Mouse (Mus musculus): ENCODE measurements around the gene Trnt1. TPM values are rescaled to one million over a fixed set of nuclear protein-coding genes. Genes with fewer than 3 reads are reported as not detected.
A peak's percentile ranks its signal among the peaks of the same experiment; 100 is the strongest.

The Trnt1 gene
- polyA plus RNA-seq (2015; fragmentation: Nextera tagmentation; extraction: Ambion mirVana), result 64.4 and 64.5 TPM in 2 replicates

DNA sequence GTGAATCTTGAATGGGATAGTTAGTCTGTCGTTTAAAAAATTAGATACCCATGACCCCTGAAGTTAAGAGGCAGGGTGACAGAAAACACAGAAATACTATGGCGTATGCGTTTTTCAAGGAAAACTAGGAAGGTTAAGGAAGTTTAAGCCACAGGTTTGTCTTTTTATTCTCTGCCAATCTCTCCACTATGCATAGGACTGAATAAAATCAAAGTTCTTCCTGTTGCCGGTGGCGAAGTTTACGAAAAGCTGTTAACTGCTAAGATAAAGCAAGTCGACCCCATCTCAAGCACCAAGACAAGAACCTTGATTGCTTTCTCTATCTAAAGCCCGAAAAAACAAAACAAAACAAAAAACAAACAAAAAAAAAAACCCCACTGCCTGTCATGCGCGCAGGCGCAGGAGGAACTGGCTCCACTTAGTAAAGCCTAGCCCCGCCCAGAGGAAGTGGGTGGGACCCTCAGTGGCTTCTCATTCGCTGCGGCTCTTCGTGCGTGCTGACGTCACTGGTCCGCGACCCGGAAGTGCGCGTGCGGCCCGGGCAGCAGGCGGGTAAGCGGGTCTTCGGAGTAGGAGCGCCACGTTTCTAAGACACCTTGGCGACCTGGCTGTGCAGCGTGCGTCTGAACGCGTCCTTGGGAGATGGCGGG, at the start of gene Trnt1:
Gene Trnt1, plus strand, starts transcription at position 481 of the 650 bp plus-strand sequence.
- 8% methylated on average over 35 of the region's 35 CpGs for WGBS
- H3K27ac ChIP-seq, result 0 out of 2 replicates have a peak within 1 kb of the TSS, but pooled peaks have one; percentile 39
- no peaks in the 10 kb centered on the region; the same call in 1 of the 2 replicates for H3K27me3 ChIP-seq
- peak; percentile 99 for ATAC-seq (ENCODE audit: insufficient number of reproducible peaks, insufficient read depth, low FRiP score, low TSS enrichment, low read depth)
- no peaks in the 10 kb centered on the region for H3K9me3 ChIP-seq
- peak within 1 kb of the TSS; percentile 89 for H3K4me3 ChIP-seq
- H3K9ac ChIP-seq, result peak within 1 kb of the TSS; percentile 84
- H3K36me3 ChIP-seq, result peaks cover 19% of the 10 kb centered on the region
- peak within 1 kb of the TSS; percentile 97 for H3K4me2 ChIP-seq
- peaks cover 11% of the 10 kb centered on the region for H3K4me1 ChIP-seq

DNA sequence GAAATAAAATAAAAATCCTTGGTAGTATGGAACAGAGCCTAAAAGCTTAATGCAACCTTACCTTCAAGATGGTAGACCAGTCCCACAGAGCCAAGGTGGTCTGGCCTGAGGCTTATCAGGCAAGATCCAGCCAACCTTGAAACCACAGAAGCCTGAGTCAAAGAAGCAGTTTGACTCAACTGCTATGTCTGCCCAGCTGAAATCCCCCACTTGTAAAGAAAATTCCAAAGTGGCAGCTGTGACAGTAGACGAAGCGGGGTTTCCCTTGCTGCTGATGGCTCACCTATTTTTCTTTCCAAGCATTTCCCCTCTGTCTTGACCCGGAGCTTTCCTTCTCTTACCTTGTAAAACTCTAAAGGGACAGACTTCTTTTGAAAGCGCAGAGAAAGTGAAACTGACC, 43.3 kb upstream of the Trnt1 start:
- H3K4me3 ChIP-seq, result no peak overlapping the region
- H3K27me3 ChIP-seq, result no peaks in the 10 kb centered on the region
- no peaks in the 10 kb centered on the region for H3K4me1 ChIP-seq
- H3K4me2 ChIP-seq, result no peak overlapping the region
- WGBS, result 90% methylated on average over 4 of the region's 4 CpGs
- H3K36me3 ChIP-seq, result no peaks in the 10 kb centered on the region
- no peak overlapping the region for H3K27ac ChIP-seq
- H3K9me3 ChIP-seq, result no peaks in the 10 kb centered on the region
- no peak overlapping the region for H3K9ac ChIP-seq
- ATAC-seq (ENCODE audit: insufficient number of reproducible peaks, insufficient read depth, low FRiP score, low TSS enrichment, low read depth), result no peak

- ATAC-seq (ENCODE audit: insufficient number of reproducible peaks, insufficient read depth, low FRiP score, low TSS enrichment, low read depth), result no peak
- H3K4me3 ChIP-seq, result no peak overlapping the region
- H3K9ac ChIP-seq, result no peak overlapping the region
- H3K4me2 ChIP-seq, result no peak overlapping the region
- WGBS, result 74% methylated on average over 6 of the region's 6 CpGs
- H3K27me3 ChIP-seq, result no peaks in the 10 kb centered on the region
- H3K36me3 ChIP-seq, result no peaks in the 10 kb centered on the region
- H3K4me1 ChIP-seq, result no peaks in the 10 kb centered on the region
- no peak overlapping the region for H3K27ac ChIP-seq
- no peaks in the 10 kb centered on the region for H3K9me3 ChIP-seq
Observed at GRCm38 (mm10) chr6:106726078-106726477, 42.8 kb upstream of the Trnt1 start.

- Histone ChIP-seq H3K4me2 (no peak overlapping the region), H3K36me3 (no peaks in the 10 kb centered on the region), H3K9ac (no peak overlapping the region), H3K27me3 (no peaks in the 10 kb centered on the region), H3K4me1 (no peaks in the 10 kb centered on the region), H3K4me3 (no peak overlapping the region), H3K9me3 (no peaks in the 10 kb centered on the region), H3K27ac (no peak overlapping the region)
- 92% methylated on average over 1 of the region's 1 CpGs for WGBS
- no peak for ATAC-seq (ENCODE audit: insufficient number of reproducible peaks, insufficient read depth, low FRiP score, low TSS enrichment, low read depth)
Observed at GRCm38 (mm10) chr6:106727703-106728102, 41.2 kb upstream of the Trnt1 start.

- no peaks in the 10 kb centered on the region for H3K27me3 ChIP-seq
- 82% methylated on average over 4 of the region's 4 CpGs for WGBS
Observed at GRCm38 (mm10) chr6:106729682-106730314, 39.1 kb upstream of the Trnt1 start.

DNA sequence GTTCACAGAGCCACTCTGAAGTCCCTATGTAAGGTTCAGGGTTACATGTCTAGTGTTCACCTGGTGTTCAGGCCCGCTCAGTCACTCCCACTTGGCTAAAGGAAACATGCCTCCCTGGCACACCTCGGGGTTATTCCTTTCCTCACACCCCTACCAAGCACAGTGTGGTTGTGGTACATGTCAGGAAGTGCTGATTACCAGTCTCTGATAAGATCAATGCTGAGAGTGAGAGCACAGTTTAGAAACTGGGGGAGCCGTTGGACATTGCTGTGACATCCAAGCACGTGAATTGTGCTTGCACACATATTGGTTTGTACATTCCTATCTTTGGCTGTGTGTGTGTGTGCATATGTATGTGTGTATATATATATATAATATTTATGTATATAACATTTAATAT, 36.4 kb upstream of the Trnt1 start:
- Histone ChIP-seq H3K4me2 (no peak overlapping the region), H3K27me3 (no peaks in the 10 kb centered on the region), H3K4me1 (no peaks in the 10 kb centered on the region), H3K9ac (no peak overlapping the region), H3K4me3 (no peak overlapping the region), H3K9me3 (no peaks in the 10 kb centered on the region), H3K36me3 (no peaks in the 10 kb centered on the region), H3K27ac (no peak overlapping the region)
- 78% methylated on average over 4 of the region's 4 CpGs for WGBS
- ATAC-seq (ENCODE audit: insufficient number of reproducible peaks, insufficient read depth, low FRiP score, low TSS enrichment, low read depth), result 0 out of 2 replicates have a peak, but pooled peaks have one; percentile 37

More at GRCm38 (mm10) chr6:106729682-106730314, 39.1 kb upstream of the Trnt1 start:
- H3K9ac ChIP-seq, result no peak overlapping the region
- no peaks in the 10 kb centered on the region for H3K36me3 ChIP-seq
- H3K27ac ChIP-seq, result no peak overlapping the region
- H3K9me3 ChIP-seq, result no peaks in the 10 kb centered on the region
- H3K4me1 ChIP-seq, result no peaks in the 10 kb centered on the region
- H3K4me2 ChIP-seq, result no peak overlapping the region
- ATAC-seq (ENCODE audit: insufficient number of reproducible peaks, insufficient read depth, low FRiP score, low TSS enrichment, low read depth), result no peak
- H3K4me3 ChIP-seq, result no peak overlapping the region

- WGBS, result 70% methylated on average over 3 of the region's 3 CpGs
- no peaks in the 10 kb centered on the region for H3K9me3 ChIP-seq
- H3K36me3 ChIP-seq, result no peaks in the 10 kb centered on the region
- no peak overlapping the region for H3K4me2 ChIP-seq
- H3K27me3 ChIP-seq, result no peaks in the 10 kb centered on the region
- no peak overlapping the region for H3K9ac ChIP-seq
- H3K27ac ChIP-seq, result no peak overlapping the region
- H3K4me3 ChIP-seq, result no peak overlapping the region
- ATAC-seq (ENCODE audit: insufficient number of reproducible peaks, insufficient read depth, low FRiP score, low TSS enrichment, low read depth), result no peak
- no peaks in the 10 kb centered on the region for H3K4me1 ChIP-seq
Observed at GRCm38 (mm10) chr6:106738229-106738628, 30.7 kb upstream of the Trnt1 start.

- no peak for ATAC-seq (ENCODE audit: insufficient number of reproducible peaks, insufficient read depth, low FRiP score, low TSS enrichment, low read depth)
- no peaks in the 10 kb centered on the region for H3K4me1 ChIP-seq
- H3K36me3 ChIP-seq, result no peaks in the 10 kb centered on the region
- no peak overlapping the region for H3K4me2 ChIP-seq
- no peak overlapping the region for H3K27ac ChIP-seq
- no peak overlapping the region for H3K4me3 ChIP-seq
- 97% methylated on average over 1 of the region's 1 CpGs for WGBS
- no peaks in the 10 kb centered on the region for H3K9me3 ChIP-seq
- H3K27me3 ChIP-seq, result no peaks in the 10 kb centered on the region
- H3K9ac ChIP-seq, result no peak overlapping the region
Observed at GRCm38 (mm10) chr6:106740244-106740825, 28.6 kb upstream of the Trnt1 start.

DNA sequence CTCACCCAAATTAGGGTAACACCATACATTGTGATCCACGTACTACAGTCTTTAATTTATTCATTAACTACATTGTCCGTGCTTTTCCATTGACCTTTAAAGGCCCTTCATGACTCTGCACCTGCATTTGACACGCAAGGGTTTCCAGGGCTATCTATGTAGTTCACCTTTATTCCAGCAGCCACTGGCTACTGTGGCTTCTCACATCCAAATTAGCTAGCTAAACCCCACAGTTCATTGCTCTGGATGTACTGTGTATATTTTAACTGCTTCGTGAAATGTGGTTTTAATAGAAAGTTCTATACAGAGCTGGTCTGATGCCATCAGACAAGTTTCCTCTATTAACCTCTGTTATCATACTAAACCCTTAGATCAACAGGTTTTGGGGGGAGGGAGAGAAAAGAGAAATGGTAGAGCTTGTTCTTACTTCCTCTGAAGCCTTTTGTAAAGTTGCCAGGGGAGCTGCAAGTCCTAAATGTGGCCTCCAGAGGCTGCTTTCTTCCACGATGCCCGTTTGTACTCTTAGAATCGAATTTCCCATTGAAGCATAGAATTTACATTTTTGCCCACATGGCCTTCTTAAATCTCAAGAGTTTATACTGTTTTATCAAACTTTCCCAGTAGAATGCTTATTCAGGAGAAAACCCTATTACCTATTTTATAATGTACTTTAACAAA, 25.2 kb upstream of the Trnt1 start:
- Histone ChIP-seq H3K27me3 (no peaks in the 10 kb centered on the region), H3K36me3 (no peaks in the 10 kb centered on the region), H3K4me3 (no peak overlapping the region), H3K4me2 (no peak overlapping the region), H3K27ac (no peak overlapping the region), H3K9me3 (no peaks in the 10 kb centered on the region), H3K4me1 (no peaks in the 10 kb centered on the region), H3K9ac (no peak overlapping the region)
- ATAC-seq (ENCODE audit: insufficient number of reproducible peaks, insufficient read depth, low FRiP score, low TSS enrichment, low read depth), result no peak
- WGBS, result 64% methylated on average over 7 of the region's 7 CpGs

DNA sequence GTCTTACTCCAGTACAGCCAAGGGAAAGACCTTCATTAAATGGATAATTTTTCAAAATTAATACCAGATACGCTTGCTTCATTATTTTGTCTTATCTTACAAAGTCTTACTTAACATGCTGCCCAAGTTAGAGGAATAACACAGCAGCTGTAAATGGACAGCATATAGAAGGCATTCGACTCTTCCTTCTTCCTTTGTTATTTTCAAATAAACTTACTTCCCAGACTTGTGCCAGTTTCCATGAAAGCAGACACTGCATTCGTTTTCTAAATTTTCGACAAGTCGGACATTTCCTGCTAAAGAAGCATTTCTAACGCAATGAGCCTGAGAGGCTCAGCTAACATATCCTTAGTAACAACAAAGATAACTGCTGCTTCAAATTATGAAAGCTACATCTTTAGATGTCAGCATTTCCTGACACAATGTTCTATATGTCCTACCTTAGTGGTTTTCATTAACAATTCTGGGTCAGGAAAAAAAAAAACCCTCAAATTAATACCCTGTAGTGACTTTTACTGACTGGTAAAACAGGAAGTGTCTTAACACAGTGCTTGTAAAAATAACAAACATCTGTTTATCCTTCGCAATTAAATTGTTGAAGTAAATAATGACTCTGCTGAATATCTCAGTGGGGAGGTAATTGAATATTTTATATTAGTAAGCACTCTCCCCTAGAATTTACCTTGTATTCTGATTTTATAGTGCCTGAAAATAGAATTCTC, 23.1 kb upstream of the Trnt1 start:
- Histone ChIP-seq H3K36me3 (no peaks in the 10 kb centered on the region), H3K9me3 (no peaks in the 10 kb centered on the region), H3K4me1 (no peaks in the 10 kb centered on the region), H3K9ac (no peak overlapping the region), H3K27ac (no peak overlapping the region), H3K4me3 (no peak overlapping the region), H3K27me3 (no peaks in the 10 kb centered on the region), H3K4me2 (no peak overlapping the region)
- ATAC-seq (ENCODE audit: insufficient number of reproducible peaks, insufficient read depth, low FRiP score, low TSS enrichment, low read depth), result no peak
- WGBS, result 60% methylated on average over 7 of the region's 7 CpGs

- H3K27ac ChIP-seq, result no peak overlapping the region
- no peaks in the 10 kb centered on the region for H3K9me3 ChIP-seq
- 87% methylated on average over 5 of the region's 5 CpGs for WGBS
- no peaks in the 10 kb centered on the region for H3K4me1 ChIP-seq
- no peak overlapping the region for H3K4me3 ChIP-seq
- no peak for ATAC-seq (ENCODE audit: insufficient number of reproducible peaks, insufficient read depth, low FRiP score, low TSS enrichment, low read depth)
- no peak overlapping the region for H3K9ac ChIP-seq
- H3K36me3 ChIP-seq, result no peaks in the 10 kb centered on the region
- no peak overlapping the region for H3K4me2 ChIP-seq
- no peaks in the 10 kb centered on the region for H3K27me3 ChIP-seq
Observed at GRCm38 (mm10) chr6:106747251-106747650, 21.7 kb upstream of the Trnt1 start.

Data from embryonic facial prominence, embryonic 13.5 days (tissue).